Mouse (Mus musculus) telencephalon, adult 2 months (tissue): ENCODE results near the gene Nop53.

ENCODE experiments used
- DNase-seq: peaks from one replicate; pipeline ENCODE4 v3.0.0-alpha.2; 2011; ENCODE audit warnings: low read depth, low spot score

Gene Nop53

DNA sequence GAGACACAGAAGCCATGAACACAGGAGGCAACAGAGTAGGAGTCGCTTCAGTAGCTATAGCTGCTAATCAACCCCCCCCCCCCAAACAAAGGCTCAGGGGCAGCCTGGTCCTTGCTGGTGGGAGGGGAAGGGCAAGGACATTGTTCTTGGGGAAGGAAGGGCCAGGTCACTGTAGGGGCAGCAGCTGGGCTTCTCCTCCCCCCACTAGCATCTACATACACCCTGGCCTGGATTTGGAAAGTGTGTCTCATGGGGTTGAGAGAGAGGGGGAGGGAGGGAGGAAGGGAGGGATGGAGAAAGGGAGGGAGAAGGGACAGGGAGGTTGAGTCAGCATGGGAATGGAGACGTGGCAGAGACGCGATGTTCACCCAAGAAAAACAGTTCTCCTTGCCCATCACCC lies 14.8 kb upstream of the Nop53 start:
- no peak for DNase-seq

- no peak for DNase-seq
Observed at GRCm38 (mm10) chr7:15956143-15956542, 10.3 kb upstream of the Nop53 start.

DNA sequence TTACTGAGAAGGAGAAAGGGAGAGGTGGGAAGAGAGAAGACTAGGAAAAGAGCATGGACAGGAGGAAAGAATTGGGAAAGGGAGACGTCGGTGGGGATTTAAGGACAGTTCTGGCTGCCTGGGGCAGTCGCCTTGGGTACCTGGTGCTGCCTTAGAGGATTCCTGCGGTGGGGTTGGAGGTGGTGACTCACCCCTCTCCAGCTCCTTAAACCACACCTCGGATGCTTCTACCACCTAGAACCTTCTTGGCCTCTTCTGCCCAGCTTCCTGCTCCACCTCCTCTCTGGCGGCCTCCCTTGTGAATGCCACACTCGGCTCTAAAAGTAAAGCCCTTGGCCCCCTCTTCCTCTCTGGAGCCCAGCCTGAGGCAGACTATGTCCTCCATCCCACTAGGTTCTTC lies 9.6 kb upstream of the Nop53 start:
- no peak for DNase-seq

GRCm38 (mm10) chr7:15954978-15955443 lies 9.1 kb upstream of the Nop53 start:
- DNase-seq: no peak

GRCm38 (mm10) chr7:15954436-15954835 lies 8.6 kb upstream of the Nop53 start:
- DNase-seq: no peak

- no peak for DNase-seq
Observed at GRCm38 (mm10) chr7:15953307-15954074, 7.6 kb upstream of the Nop53 start.

- no peak for DNase-seq
Observed at GRCm38 (mm10) chr7:15952416-15952815, 6.5 kb upstream of the Nop53 start.

DNA sequence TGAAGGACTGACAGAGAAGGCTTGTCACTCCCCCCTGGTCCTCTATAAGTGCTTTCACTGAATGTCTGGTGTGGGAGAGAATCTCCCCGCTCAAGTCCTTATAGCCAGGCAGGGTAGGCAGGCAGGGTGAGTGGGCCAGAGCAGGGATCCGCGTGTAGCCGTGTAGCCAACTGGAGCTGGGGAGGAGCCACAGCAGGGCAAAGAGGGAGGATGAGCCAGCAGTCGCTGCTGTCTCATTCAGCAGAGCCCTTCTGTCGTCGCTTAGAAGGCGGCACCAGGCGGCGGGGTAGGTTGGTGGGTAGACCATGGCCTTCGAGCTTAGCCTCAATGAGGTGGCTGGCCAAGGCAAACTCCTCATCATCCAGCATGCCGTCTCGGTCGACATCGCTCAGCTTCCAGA lies 4.1 kb upstream of the Nop53 start:
- DNase-seq: no peak

- no peak for DNase-seq
Observed at GRCm38 (mm10) chr7:15949216-15949790, 3.4 kb upstream of the Nop53 start.

- no peak for DNase-seq
Observed at GRCm38 (mm10) chr7:15948381-15948941, 2.6 kb upstream of the Nop53 start.

DNA sequence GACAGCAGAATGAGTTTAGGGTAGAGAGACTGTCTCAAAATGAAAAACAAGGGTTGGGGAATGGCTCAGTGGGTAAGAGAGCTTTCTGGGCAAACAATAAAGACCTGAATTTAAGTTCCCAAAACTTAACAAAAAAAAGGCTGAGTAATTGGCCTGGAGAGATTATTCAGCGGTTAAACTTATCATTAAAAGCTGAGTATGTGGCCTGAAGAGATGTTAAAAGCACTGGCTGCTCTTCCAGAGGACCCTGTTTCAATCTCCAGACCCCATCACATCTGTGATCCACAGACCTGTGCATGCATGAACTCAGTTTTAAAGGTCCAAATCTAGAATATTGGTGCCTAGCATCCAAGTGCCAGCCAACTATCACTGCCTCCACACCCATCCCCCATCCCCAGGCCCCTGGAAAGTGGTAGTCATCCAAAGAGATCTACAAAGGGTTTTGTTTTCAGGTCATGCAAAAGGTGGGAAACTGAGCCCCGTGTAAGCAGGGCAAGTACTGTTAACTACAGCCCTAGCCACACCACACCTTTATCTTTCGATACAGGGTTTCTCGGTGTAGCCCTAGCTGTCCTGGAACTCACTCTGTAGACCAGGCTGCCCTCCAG lies 1.9 kb upstream of the Nop53 start:
- DNase-seq: no peak

- no peak for DNase-seq
Observed at GRCm38 (mm10) chr7:15945211-15945610, 663 bp downstream of the Nop53 start.

DNA sequence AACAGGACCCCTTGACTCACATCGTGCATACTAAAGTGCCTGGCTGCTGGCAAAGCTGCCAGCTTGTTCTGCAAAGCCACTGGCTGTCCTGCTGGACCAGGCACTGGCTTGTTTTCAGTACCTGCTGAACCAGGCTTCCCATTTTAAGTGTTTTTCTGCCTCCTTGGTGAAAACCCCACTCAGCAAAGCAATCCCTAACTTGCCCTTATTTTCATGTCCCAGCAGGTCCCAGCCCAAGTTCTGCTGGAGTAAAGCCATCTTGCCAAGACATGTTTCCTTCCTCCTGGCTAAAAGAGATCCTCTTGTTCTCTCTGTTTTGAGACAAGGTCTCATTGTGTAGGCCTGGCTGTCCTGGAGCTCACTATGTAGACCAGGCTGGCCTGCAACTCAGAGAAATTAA lies 1.6 kb downstream of the Nop53 start:
- DNase-seq: no peak

- DNase-seq: no peak
Observed at GRCm38 (mm10) chr7:15938621-15939020, 7.3 kb downstream of the Nop53 start.

- no peak for DNase-seq
Observed at GRCm38 (mm10) chr7:15937491-15937890, 8.4 kb downstream of the Nop53 start.

DNA sequence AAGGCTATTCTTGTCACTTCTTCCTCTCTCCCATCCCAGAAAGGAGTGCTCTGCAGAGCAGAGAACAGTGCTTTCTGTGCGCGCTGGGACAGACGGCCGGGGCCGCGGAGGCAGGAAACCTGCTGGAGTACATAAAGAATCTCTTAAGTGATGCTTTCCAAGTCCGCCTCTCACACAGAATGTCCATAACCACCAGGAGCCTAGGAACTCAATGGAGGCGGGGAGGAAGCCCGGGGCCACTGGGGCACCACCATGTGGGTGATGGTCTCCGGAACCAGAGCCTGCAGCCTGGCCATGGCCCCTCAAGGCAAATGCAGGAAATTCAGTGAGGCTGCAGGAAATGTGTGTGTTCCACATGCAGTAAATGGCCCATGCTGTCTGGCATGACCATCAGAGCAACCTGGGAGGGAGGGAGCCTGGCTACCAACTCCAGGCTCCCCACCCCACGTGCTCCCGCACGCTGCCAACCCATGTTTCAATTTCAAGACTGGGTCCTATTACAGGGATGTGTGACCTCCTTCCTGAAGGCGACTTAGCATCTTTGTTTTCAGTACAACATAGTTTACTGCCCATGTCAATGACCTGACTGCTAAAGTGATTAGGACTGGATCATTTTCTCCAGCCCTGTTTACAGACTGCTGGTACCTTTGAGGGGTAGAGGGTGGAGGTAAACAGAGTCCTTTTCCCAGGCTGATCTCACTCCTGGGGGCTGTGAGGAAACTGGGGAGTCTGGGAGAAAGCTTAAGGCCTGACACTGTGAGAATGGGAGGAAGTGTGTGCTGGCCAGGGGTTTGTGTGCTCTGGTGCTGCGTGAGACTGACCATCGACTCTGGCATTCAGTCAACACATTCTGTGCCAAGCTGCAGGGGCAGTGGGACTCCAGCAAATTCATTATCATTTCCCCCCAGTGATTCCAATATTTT lies 12.2 kb downstream of the Nop53 start:
- peak; percentile 71 for DNase-seq

- no peak for DNase-seq
Observed at GRCm38 (mm10) chr7:15931635-15932034, 14.2 kb downstream of the Nop53 start.

DNA sequence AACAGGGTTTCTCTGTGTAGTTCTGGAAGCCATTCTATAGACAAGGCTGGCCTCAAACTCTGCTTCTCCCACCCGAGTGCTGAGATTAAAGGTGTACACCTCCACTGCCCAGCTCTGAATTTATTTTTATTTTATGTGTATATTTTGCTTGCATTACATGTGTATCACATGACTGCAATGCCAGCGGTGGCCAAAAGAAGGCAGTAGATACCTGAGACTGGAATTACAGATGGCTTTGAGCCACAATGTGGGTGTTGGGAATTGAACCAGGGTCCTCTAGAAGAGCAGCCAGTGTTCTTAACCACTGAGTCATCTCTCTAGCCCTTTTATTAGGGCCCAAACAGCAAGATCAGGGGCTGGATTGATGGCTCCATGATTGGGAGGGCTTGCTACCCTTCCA lies 15.3 kb downstream of the Nop53 start:
- DNase-seq: no peak

- DNase-seq: no peak
Observed at GRCm38 (mm10) chr7:15929910-15930309, 16.0 kb downstream of the Nop53 start.

GRCm38 (mm10) chr7:15922220-15922773 lies 23.6 kb downstream of the Nop53 start, which contains the start of gene Selenow:
Gene Selenow, minus strand, starts transcription at chr7:15922402.
- peak; percentile 93 for DNase-seq

GRCm38 (mm10) chr7:15921796-15922195 lies 24.1 kb downstream of the Nop53 start:
- no peak for DNase-seq
